Mouse (Mus musculus) midbrain, embryonic 12.5 days (tissue): ENCODE data around the gene Spef1. TPM values are rescaled to one million over a fixed set of nuclear protein-coding genes. Genes with fewer than 3 reads are reported as not detected.

Source experiments
- ATAC-seq: fragments of 200-750 bp; cut with Nextera tagmentation; 2 replicates; pipeline ENCODE4 v1.8.0; 2017; ENCODE audit warnings: low read depth, moderate TSS enrichment, moderate library complexity; ENCODE audit not compliant: low FRiP score
- H3K27ac ChIP-seq: fragments of 300-500 bp; sonication (generic); replicated peaks from 2 replicates; pipeline ENCODE4 v1.5.1; 2016; ENCODE audit warnings: mild to moderate bottlenecking
- H3K27me3 ChIP-seq: fragments of 300-500 bp; sonication (generic); 2 replicates; pipeline ENCODE4 v1.6.1; 2016; ENCODE audit warnings: mild to moderate bottlenecking
- H3K36me3 ChIP-seq: fragments of 300-500 bp; sonication (generic); 2 replicates; pipeline ENCODE4 v1.6.1; 2016
- H3K4me1 ChIP-seq: fragments of 300-500 bp; sonication (generic); 2 replicates; pipeline ENCODE4 v1.6.1; 2016
- H3K4me2 ChIP-seq: fragments of 300-500 bp; sonication (generic); replicated peaks from 2 replicates; pipeline ENCODE4 v1.6.1; 2016; ENCODE audit warnings: mild to moderate bottlenecking, moderate library complexity
- H3K4me3 ChIP-seq: fragments of 300-500 bp; sonication (generic); 2 replicates; pipeline ENCODE4 v1.5.1; 2016; ENCODE audit warnings: mild to moderate bottlenecking
- H3K9ac ChIP-seq: fragments of 300-500 bp; sonication (generic); replicated peaks from 2 replicates; pipeline ENCODE4 v1.6.1; 2016; ENCODE audit warnings: mild to moderate bottlenecking, moderate library complexity
- H3K9me3 ChIP-seq: fragments of 300-500 bp; sonication (generic); 2 replicates; pipeline ENCODE4 v1.6.1; 2016; ENCODE audit warnings: mild to moderate bottlenecking
- WGBS: fragments of 180-500 bp; shearing (Covaris S2); methylation state at CpG from one replicate; pipeline ENCODE4 v1.1.7; 2016; 5-methylcytosine and 5-hydroxymethylcytosine counted together
- polyA plus RNA-seq: library from polyadenylated mRNA; unstranded; fragments of >200 nt; fragmentation: Nextera tagmentation; extraction: Ambion mirVana; gene quantifications from 2 replicates; pipeline ENCODE4 v1.2.1, GENCODE M21; 2016

Gene Spef1
- polyA plus RNA-seq, 1 experiment from 2014 or later: 9.0 TPM

- no peak for ATAC-seq
- Histone ChIP-seq H3K36me3 (peaks cover 14% of the 10 kb centered on the region), H3K4me2 (no peak overlapping the region), H3K27me3 (no peaks in the 10 kb centered on the region), H3K4me1 (no peaks in the 10 kb centered on the region), H3K9me3 (no peaks in the 10 kb centered on the region), H3K27ac (no peak overlapping the region), H3K4me3 (no peak overlapping the region), H3K9ac (no peak overlapping the region)
- 89% methylated on average over 6 of the region's 6 CpGs for WGBS
Measured at GRCm38 (mm10) chr2:131203816-131204409, 16.8 kb upstream of the Spef1 start.

DNA sequence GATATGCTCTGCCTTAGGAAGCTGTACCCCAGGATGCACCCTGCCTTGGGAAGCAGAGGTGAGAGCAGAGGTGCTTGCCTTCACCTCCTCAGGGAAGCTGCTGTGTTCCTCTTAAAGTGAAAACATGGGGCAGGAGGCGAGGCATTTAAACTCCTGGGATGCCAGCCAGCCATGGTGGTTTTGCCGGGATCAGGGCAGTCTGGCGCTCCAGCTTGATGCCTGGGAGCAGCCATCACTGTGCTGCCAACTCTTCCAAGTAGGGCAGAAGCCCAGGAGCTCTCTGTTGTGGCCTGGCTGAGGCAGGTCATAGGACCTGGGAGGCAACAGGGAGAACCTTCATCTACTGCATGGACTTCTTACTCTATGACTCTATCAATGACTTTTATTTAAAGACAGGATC, 14.2 kb upstream of the Spef1 start:
- Histone ChIP-seq H3K9ac (no peak overlapping the region), H3K9me3 (no peaks in the 10 kb centered on the region), H3K27me3 (no peaks in the 10 kb centered on the region), H3K4me3 (no peak overlapping the region), H3K27ac (no peak overlapping the region), H3K4me2 (no peak overlapping the region), H3K36me3 (peaks cover 33% of the 10 kb centered on the region), H3K4me1 (no peaks in the 10 kb centered on the region)
- ATAC-seq: no peak
- WGBS: 100% methylated on average over 3 of the region's 3 CpGs

- no peak for ATAC-seq
- no peak overlapping the region for H3K4me2 ChIP-seq
- no peak overlapping the region for H3K27ac ChIP-seq
- WGBS: 82% methylated on average over 2 of the region's 2 CpGs
- peaks cover 39% of the 10 kb centered on the region for H3K36me3 ChIP-seq
- H3K4me3 ChIP-seq: no peak overlapping the region
- H3K27me3 ChIP-seq: no peaks in the 10 kb centered on the region
- no peaks in the 10 kb centered on the region for H3K9me3 ChIP-seq
- H3K9ac ChIP-seq: no peak overlapping the region
- no peaks in the 10 kb centered on the region for H3K4me1 ChIP-seq
Measured at GRCm38 (mm10) chr2:131200710-131201109, 13.6 kb upstream of the Spef1 start.

DNA sequence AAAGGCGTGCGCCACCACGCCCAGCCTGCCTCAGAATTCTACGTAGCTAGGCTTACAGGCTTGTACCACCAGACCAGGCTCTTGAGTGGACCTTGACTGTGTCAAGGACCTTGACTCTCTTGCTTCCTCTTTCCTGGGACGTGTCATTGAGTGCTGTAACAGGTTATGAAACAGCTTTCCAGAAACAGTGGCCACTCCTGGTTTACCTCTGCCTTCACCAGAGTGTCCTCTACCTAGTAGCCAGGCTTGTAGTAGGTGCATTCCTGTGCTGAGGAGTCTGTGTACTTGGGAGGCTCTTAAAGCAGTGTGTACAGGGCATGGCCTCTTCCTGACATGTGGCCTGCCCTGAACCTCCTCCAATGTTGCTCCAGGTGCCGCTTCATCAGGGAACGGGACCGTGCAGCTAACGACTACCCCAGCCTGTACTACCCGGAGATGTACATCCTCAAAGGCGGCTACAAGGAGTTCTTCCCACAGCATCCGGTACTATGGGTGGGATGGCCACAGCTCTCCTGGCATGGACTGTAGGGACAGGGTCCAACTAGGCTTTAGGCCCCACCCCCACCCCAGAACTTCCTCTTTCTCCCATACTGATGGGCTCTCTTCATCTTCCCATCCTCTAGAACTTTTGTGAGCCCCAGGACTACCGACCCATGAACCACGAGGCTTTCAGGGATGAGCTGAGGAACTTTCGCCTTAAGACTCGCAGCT, 9.7 kb upstream of the Spef1 start:
- no peaks in the 10 kb centered on the region for H3K27me3 ChIP-seq
- H3K36me3 ChIP-seq: peaks cover 76% of the 10 kb centered on the region
- 91% methylated on average over 16 of the region's 16 CpGs for WGBS
- no peak for ATAC-seq
- no peak overlapping the region for H3K4me2 ChIP-seq
- H3K4me1 ChIP-seq: peaks cover under 1% of the 10 kb centered on the region; the same call in 1 of the 2 replicates
- H3K9ac ChIP-seq: no peak overlapping the region
- no peaks in the 10 kb centered on the region for H3K9me3 ChIP-seq
- H3K4me3 ChIP-seq: no peak overlapping the region
- H3K27ac ChIP-seq: no peak overlapping the region

DNA sequence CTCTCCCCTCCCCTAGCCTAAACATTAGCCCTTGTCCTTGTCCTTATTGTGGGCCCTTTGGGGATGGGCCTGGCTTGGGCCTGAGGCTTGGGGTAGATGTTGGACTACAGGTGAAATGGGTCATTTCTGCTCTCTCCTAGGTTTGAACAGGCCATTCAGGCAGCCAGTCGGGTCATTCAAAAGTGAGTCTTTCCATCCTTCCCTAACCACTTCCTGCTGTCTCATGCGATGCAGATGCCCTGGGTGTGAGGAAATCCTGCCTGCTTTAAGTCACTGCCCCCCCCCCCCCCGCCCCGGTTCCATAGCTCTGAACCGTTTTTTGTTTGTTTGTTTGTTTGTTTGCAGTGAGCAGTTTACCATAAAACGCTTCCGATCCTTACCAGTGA, 3.9 kb upstream of the Spef1 start:
- H3K4me2 ChIP-seq: peak overlapping the region; percentile 76
- H3K4me3 ChIP-seq: no peak overlapping the region
- H3K27ac ChIP-seq: peak overlapping the region; percentile 90
- 58% methylated on average over 6 of the region's 7 CpGs for WGBS
- H3K9ac ChIP-seq: no peak overlapping the region
- no peak for ATAC-seq
- peaks cover 44% of the 10 kb centered on the region for H3K36me3 ChIP-seq
- no peaks in the 10 kb centered on the region for H3K27me3 ChIP-seq
- peaks cover 50% of the 10 kb centered on the region for H3K4me1 ChIP-seq
- H3K9me3 ChIP-seq: no peaks in the 10 kb centered on the region

- WGBS: 6% methylated on average over 10 of the region's 10 CpGs
- no peaks in the 10 kb centered on the region for H3K9me3 ChIP-seq
- peak overlapping the region; percentile 76 for H3K4me2 ChIP-seq
- H3K4me3 ChIP-seq: peak overlapping the region; percentile 11; the same call in 1 of the 2 replicates
- peaks cover 51% of the 10 kb centered on the region for H3K4me1 ChIP-seq
- H3K27ac ChIP-seq: peak overlapping the region; percentile 90
- 0 out of 2 replicates have a peak overlapping the region, but pooled peaks have one; percentile 4 for H3K9ac ChIP-seq
- ATAC-seq: peak; percentile 79
- H3K36me3 ChIP-seq: peaks cover 39% of the 10 kb centered on the region
- H3K27me3 ChIP-seq: no peaks in the 10 kb centered on the region
Measured at GRCm38 (mm10) chr2:131190344-131191004, 3.4 kb upstream of the Spef1 start.

DNA sequence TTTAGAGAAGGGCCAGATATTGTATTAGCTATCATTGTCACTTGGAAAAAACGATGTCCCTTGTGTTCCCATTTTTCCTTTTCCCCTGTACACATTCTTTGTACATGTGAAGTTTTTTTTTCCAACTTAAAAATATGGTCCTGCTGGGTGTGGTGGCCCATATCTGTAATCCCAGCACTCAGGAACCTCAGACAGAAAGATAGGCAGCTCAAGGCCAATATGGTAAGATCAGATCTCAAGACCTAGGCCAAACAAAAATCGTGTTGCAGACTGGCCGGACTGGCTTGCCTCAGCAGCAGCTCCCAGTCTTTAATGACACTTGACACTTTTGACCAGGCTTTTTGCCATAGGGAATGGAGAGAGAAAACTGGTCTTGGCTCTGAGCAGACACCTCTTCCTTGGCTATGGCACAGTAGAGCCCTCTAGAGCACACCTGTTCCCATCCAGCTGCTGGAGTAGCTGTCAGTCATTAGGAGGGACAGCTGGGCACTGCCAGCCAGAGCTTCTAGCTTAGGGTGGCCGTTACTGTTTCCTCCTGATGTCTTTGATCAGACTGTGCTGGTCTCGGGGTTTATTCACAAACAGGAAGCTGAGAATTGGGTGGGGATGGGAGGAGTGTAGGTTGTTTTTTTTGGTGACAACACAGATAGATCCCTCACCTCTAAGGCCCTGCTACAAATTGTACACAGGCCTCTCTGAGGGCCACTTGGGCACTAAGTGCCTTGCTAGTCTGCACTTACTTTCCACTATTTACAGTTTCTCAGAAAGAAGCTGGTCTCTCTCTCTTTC, 2.6 kb upstream of the Spef1 start:
- Histone ChIP-seq H3K9ac (peak overlapping the region; percentile 4; the same call in 1 of the 2 replicates), H3K36me3 (peaks cover 31% of the 10 kb centered on the region), H3K9me3 (no peaks in the 10 kb centered on the region), H3K4me2 (peak overlapping the region; percentile 76), H3K4me3 (peak overlapping the region; percentile 11; the same call in 1 of the 2 replicates), H3K27me3 (no peaks in the 10 kb centered on the region), H3K27ac (peak overlapping the region; percentile 90), H3K4me1 (peaks cover 51% of the 10 kb centered on the region)
- ATAC-seq: no peak
- WGBS: 32% methylated on average over 5 of the region's 5 CpGs

DNA sequence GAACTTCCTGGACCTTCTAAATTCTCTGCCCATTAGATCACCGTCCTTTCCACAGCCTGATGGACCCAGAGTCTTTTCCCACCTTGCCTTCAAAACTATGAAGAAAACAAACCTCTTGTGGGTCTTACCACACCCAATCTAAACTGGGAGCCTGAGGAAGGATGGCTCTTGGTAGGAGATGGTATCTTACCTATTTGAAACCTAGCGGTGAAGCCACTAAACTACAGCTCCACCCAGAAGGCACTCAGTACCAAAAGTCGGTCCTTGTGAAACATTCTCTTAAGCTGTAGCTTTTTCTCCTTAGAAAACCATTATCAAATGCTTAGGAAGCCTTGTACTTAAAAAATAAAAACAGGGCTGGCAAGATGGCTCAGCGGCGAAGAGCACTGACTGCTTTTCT, 1.2 kb upstream of the Spef1 start:
- ATAC-seq: no peak
- H3K4me2 ChIP-seq: peak overlapping the region; percentile 76
- peaks cover 51% of the 10 kb centered on the region for H3K4me1 ChIP-seq
- 91% methylated on average over 5 of the region's 5 CpGs for WGBS
- H3K27me3 ChIP-seq: no peaks in the 10 kb centered on the region
- peak overlapping the region; percentile 54 for H3K4me3 ChIP-seq
- peaks cover 17% of the 10 kb centered on the region for H3K36me3 ChIP-seq
- H3K9ac ChIP-seq: peak overlapping the region; percentile 82; the same call in 1 of the 2 replicates
- no peaks in the 10 kb centered on the region for H3K9me3 ChIP-seq
- no peak overlapping the region for H3K27ac ChIP-seq

- ATAC-seq: no peak
- WGBS: 22% methylated on average over 3 of the region's 3 CpGs
- Histone ChIP-seq H3K27ac (peak overlapping the region; percentile 75), H3K9me3 (no peaks in the 10 kb centered on the region), H3K4me1 (peaks cover 51% of the 10 kb centered on the region), H3K4me3 (peak overlapping the region; percentile 54), H3K9ac (peak overlapping the region; percentile 82), H3K27me3 (no peaks in the 10 kb centered on the region), H3K4me2 (peak overlapping the region; percentile 76), H3K36me3 (peaks cover 10% of the 10 kb centered on the region)
Measured at GRCm38 (mm10) chr2:131187602-131187922, 480 bp upstream of the Spef1 start.

- no peaks in the 10 kb centered on the region for H3K9me3 ChIP-seq
- peak overlapping the region; percentile 76 for H3K4me2 ChIP-seq
- peaks cover 47% of the 10 kb centered on the region for H3K4me1 ChIP-seq
- ATAC-seq: no peak
- H3K4me3 ChIP-seq: peak overlapping the region; percentile 54
- no peaks in the 10 kb centered on the region for H3K27me3 ChIP-seq
- peak overlapping the region; percentile 82 for H3K9ac ChIP-seq
- peak overlapping the region; percentile 75 for H3K27ac ChIP-seq
- 0 out of 2 replicates have a peak, but pooled peaks cover under 1% of the 10 kb centered on the region for H3K36me3 ChIP-seq
- 1% methylated on average over 14 of the region's 14 CpGs for WGBS
Measured at GRCm38 (mm10) chr2:131186343-131186742, 739 bp downstream of the Spef1 start.

GRCm38 (mm10) chr2:131179990-131180587, 7.0 kb downstream of the Spef1 start, which contains the start of gene Cenpb:
TSS of gene Cenpb (minus strand) at chr2:131180067.
- Histone ChIP-seq H3K27ac (peak within 1 kb of the TSS; percentile 88), H3K4me3 (peak within 1 kb of the TSS; percentile 82), H3K36me3 (peaks cover 18% of the 10 kb centered on the region), H3K9me3 (no peaks in the 10 kb centered on the region), H3K9ac (peak within 1 kb of the TSS; percentile 91), H3K4me2 (peak within 1 kb of the TSS; percentile 96), H3K27me3 (no peaks in the 10 kb centered on the region), H3K4me1 (peaks cover 38% of the 10 kb centered on the region)
- peak; percentile 86 for ATAC-seq
- 3% methylated on average over 35 of the region's 57 CpGs for WGBS
